Mouse (Mus musculus): ENCODE measurements around the gene Skiv2l. TPM values are rescaled to one million over a fixed set of nuclear protein-coding genes. Genes with fewer than 3 reads are reported as not detected.
"Not testable (repeated sequence)": the region's sequence is repeated elsewhere in the genome, so short reads cannot be mapped to it uniquely, and the experiment has no call there.

Gene Skiv2l
- polyA plus RNA-seq, 1 experiment from 2014 or later, result 46.2 TPM

- ATAC-seq (ENCODE audit: low read depth), result no peak
- Histone ChIP-seq H3K4me2 (ENCODE audit: low read depth, low read length) (no peak overlapping the region), H3K36me3 (ENCODE audit: control insufficient read depth, insufficient read depth, low read length) (peaks cover 53% of the 10 kb centered on the region), H3K27me3 (ENCODE audit: control insufficient read depth, insufficient read depth, low read length) (no peaks in the 10 kb centered on the region), H3K4me1 (ENCODE audit: control insufficient read depth, insufficient read depth, low read length) (peaks cover 20% of the 10 kb centered on the region), H3K9me3 (ENCODE audit: control insufficient read depth, low read length) (no peaks in the 10 kb centered on the region), H3K4me3 (ENCODE audit: low read depth, low read length) (no peak overlapping the region), H3K9ac (replicated peaks; ENCODE audit: low read depth, low read length) (no peak overlapping the region), H3K27ac (ENCODE audit: low read depth, low read length) (no peak overlapping the region)
- 93% methylated on average over 7 of the region's 7 CpGs for WGBS
Observed at GRCm38 (mm10) chr17:34838785-34839184, 11.2 kb downstream of the Skiv2l start.

- WGBS, result 35% methylated on average over 43 of the region's 43 CpGs
- H3K9ac ChIP-seq (replicated peaks; ENCODE audit: low read depth, low read length), result peak overlapping the region; percentile 70
Observed at GRCm38 (mm10) chr17:34837464-34838324, 12.3 kb downstream of the Skiv2l start.

GRCm38 (mm10) chr17:34836856-34837221, 13.2 kb downstream of the Skiv2l start, which contains the start of the genes Stk19 and Dxo:
Gene Stk19, minus strand, starts transcription at chr17:34836945.
Gene Dxo, plus strand, starts transcription at chr17:34837019.
- peaks cover 34% of the 10 kb centered on the region for H3K36me3 ChIP-seq (ENCODE audit: control insufficient read depth, insufficient read depth, low read length)
- no peaks in the 10 kb centered on the region for H3K27me3 ChIP-seq (ENCODE audit: control insufficient read depth, insufficient read depth, low read length)
- no peaks in the 10 kb centered on the region for H3K9me3 ChIP-seq (ENCODE audit: control insufficient read depth, low read length)
- peaks cover 20% of the 10 kb centered on the region for H3K4me1 ChIP-seq (ENCODE audit: control insufficient read depth, insufficient read depth, low read length)
- under 1% methylated on average over 40 of the region's 40 CpGs for WGBS
- H3K4me2 ChIP-seq (ENCODE audit: low read depth, low read length), result peak within 1 kb of the TSS; percentile 99
- peak; percentile 93 for ATAC-seq (ENCODE audit: low read depth)
- H3K27ac ChIP-seq (ENCODE audit: low read depth, low read length), result peak within 1 kb of the TSS; percentile 83
- H3K9ac ChIP-seq (replicated peaks; ENCODE audit: low read depth, low read length), result peak within 1 kb of the TSS; percentile 70
- H3K4me3 ChIP-seq (ENCODE audit: low read depth, low read length), result peak within 1 kb of the TSS; percentile 72

More at GRCm38 (mm10) chr17:34837464-34838324, 12.3 kb downstream of the Skiv2l start:
- Histone ChIP-seq H3K27ac (ENCODE audit: low read depth, low read length) (peak overlapping the region; percentile 83), H3K4me1 (ENCODE audit: control insufficient read depth, insufficient read depth, low read length) (peaks cover 20% of the 10 kb centered on the region), H3K4me2 (ENCODE audit: low read depth, low read length) (peak overlapping the region; percentile 99), H3K27me3 (ENCODE audit: control insufficient read depth, insufficient read depth, low read length) (no peaks in the 10 kb centered on the region), H3K36me3 (ENCODE audit: control insufficient read depth, insufficient read depth, low read length) (peaks cover 43% of the 10 kb centered on the region), H3K9me3 (ENCODE audit: control insufficient read depth, low read length) (no peaks in the 10 kb centered on the region), H3K4me3 (ENCODE audit: low read depth, low read length) (peak overlapping the region; percentile 72)
- peak; percentile 18; the same call in 1 of the 2 replicates for ATAC-seq (ENCODE audit: low read depth)

GRCm38 (mm10) chr17:34836155-34836855, 13.7 kb downstream of the Skiv2l start:
- ATAC-seq (ENCODE audit: low read depth), result peak; percentile 83
- H3K9me3 ChIP-seq (ENCODE audit: control insufficient read depth, low read length), result no peaks in the 10 kb centered on the region
- H3K9ac ChIP-seq (replicated peaks; ENCODE audit: low read depth, low read length), result peak overlapping the region; percentile 70
- no peaks in the 10 kb centered on the region for H3K27me3 ChIP-seq (ENCODE audit: control insufficient read depth, insufficient read depth, low read length)
- 4% methylated on average over 47 of the region's 48 CpGs for WGBS
- peak overlapping the region; percentile 83 for H3K27ac ChIP-seq (ENCODE audit: low read depth, low read length)
- H3K4me1 ChIP-seq (ENCODE audit: control insufficient read depth, insufficient read depth, low read length), result peaks cover 20% of the 10 kb centered on the region
- peaks cover 29% of the 10 kb centered on the region for H3K36me3 ChIP-seq (ENCODE audit: control insufficient read depth, insufficient read depth, low read length)
- H3K4me3 ChIP-seq (ENCODE audit: low read depth, low read length), result peak overlapping the region; percentile 72
- peak overlapping the region; percentile 99 for H3K4me2 ChIP-seq (ENCODE audit: low read depth, low read length)

- 96% methylated on average over 1 of the region's 1 CpGs for WGBS
- ATAC-seq (ENCODE audit: low read depth); H3K9me3 ChIP-seq (ENCODE audit: control insufficient read depth, low read length); H3K4me3 ChIP-seq (ENCODE audit: low read depth, low read length); H3K9ac ChIP-seq (replicated peaks; ENCODE audit: low read depth, low read length); H3K27ac ChIP-seq (ENCODE audit: low read depth, low read length); H3K4me1 ChIP-seq (ENCODE audit: control insufficient read depth, insufficient read depth, low read length); H3K27me3 ChIP-seq (ENCODE audit: control insufficient read depth, insufficient read depth, low read length); H3K4me2 ChIP-seq (ENCODE audit: low read depth, low read length): not testable (repeated sequence)
- peaks cover 17% of the 10 kb centered on the region; the same call in 1 of the 2 replicates for H3K36me3 ChIP-seq (ENCODE audit: control insufficient read depth, insufficient read depth, low read length)
Observed at GRCm38 (mm10) chr17:34830776-34831175, 19.2 kb downstream of the Skiv2l start.

GRCm38 (mm10) chr17:34814818-34815370, 35.1 kb downstream of the Skiv2l start:
- Histone ChIP-seq H3K9ac (replicated peaks; ENCODE audit: low read depth, low read length) (no peak overlapping the region), H3K36me3 (ENCODE audit: control insufficient read depth, insufficient read depth, low read length) (no peaks in the 10 kb centered on the region), H3K4me3 (ENCODE audit: low read depth, low read length) (no peak overlapping the region), H3K9me3 (ENCODE audit: control insufficient read depth, low read length) (no peaks in the 10 kb centered on the region), H3K4me2 (ENCODE audit: low read depth, low read length) (no peak overlapping the region), H3K4me1 (ENCODE audit: control insufficient read depth, insufficient read depth, low read length) (no peaks in the 10 kb centered on the region), H3K27me3 (ENCODE audit: control insufficient read depth, insufficient read depth, low read length) (no peaks in the 10 kb centered on the region), H3K27ac (ENCODE audit: low read depth, low read length) (no peak overlapping the region)
- 78% methylated on average over 7 of the region's 7 CpGs for WGBS
- ATAC-seq (ENCODE audit: low read depth), result no peak

- WGBS, result 57% methylated on average over 11 of the region's 12 CpGs
- ATAC-seq (ENCODE audit: low read depth); H3K4me1 ChIP-seq (ENCODE audit: control insufficient read depth, insufficient read depth, low read length); H3K4me3 ChIP-seq (ENCODE audit: low read depth, low read length); H3K9ac ChIP-seq (replicated peaks; ENCODE audit: low read depth, low read length); H3K27ac ChIP-seq (ENCODE audit: low read depth, low read length); H3K27me3 ChIP-seq (ENCODE audit: control insufficient read depth, insufficient read depth, low read length); H3K9me3 ChIP-seq (ENCODE audit: control insufficient read depth, low read length); H3K4me2 ChIP-seq (ENCODE audit: low read depth, low read length); H3K36me3 ChIP-seq (ENCODE audit: control insufficient read depth, insufficient read depth, low read length): not testable (repeated sequence)
Observed at GRCm38 (mm10) chr17:34813747-34814146, 36.3 kb downstream of the Skiv2l start.

- Histone ChIP-seq H3K4me3 (ENCODE audit: low read depth, low read length) (no peak overlapping the region), H3K27ac (ENCODE audit: low read depth, low read length) (no peak overlapping the region), H3K4me1 (ENCODE audit: control insufficient read depth, insufficient read depth, low read length) (no peaks in the 10 kb centered on the region), H3K27me3 (ENCODE audit: control insufficient read depth, insufficient read depth, low read length) (no peaks in the 10 kb centered on the region), H3K4me2 (ENCODE audit: low read depth, low read length) (no peak overlapping the region), H3K9ac (replicated peaks; ENCODE audit: low read depth, low read length) (no peak overlapping the region), H3K9me3 (ENCODE audit: control insufficient read depth, low read length) (no peaks in the 10 kb centered on the region), H3K36me3 (ENCODE audit: control insufficient read depth, insufficient read depth, low read length) (no peaks in the 10 kb centered on the region)
- 81% methylated on average over 15 of the region's 15 CpGs for WGBS
- no peak for ATAC-seq (ENCODE audit: low read depth)
Observed at GRCm38 (mm10) chr17:34811275-34811674, 38.7 kb downstream of the Skiv2l start.
